Mouse (Mus musculus): ENCODE data around the gene Mbd4.
A peak's percentile ranks its signal among the peaks of the same experiment; 100 is the strongest.
"Not testable (repeated sequence)": the region's sequence is repeated elsewhere in the genome, so short reads cannot be mapped to it uniquely, and the experiment has no call there.

The Mbd4 gene

DNA sequence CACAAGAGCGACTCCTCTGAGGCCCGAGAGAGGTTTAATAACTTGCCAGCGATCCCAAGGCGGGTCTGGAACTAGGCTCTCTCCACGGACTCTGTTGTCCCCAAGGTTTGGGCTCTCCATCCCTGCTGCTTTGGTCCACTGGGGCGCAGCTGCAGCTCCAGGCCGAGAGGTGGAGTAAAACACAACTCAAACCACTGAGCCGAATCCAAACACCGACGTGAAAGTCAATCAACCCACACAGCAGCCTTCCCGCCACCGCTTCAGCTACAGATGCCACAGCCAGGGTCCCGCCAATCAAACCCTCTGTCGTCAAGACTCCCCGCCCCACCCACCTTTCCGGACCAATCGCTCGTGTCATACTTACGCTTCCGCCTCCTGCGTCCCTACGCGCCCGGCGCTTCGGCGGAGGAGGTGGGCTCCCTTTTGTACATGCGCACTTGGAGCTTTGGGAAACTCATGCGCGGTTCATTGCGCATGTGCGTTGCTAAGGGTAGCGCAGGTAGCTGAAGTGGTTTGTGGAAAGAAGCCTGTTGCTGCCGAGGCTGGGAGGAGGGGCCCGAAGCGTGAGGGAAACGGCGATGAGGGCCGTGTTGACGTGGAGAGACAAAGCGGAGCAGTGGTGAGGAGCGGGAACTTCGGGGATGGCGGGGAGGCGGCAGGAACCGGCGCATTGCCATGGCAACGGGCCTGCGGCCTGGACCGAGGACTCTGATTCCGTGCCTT is at the start of gene Mbd4, which contains the start of gene Ift122:
TSS of gene Mbd4 (minus strand) at position 281 of the 723 bp plus-strand sequence.
TSS of gene Ift122 (plus strand) at position 380 of the 723 bp plus-strand sequence.
- peak; percentile 93 to 97 for DNase-seq (ENCODE audit: low spot score in 2 of 2)

GRCm38 (mm10) chr6:115902545-115902944 is 49.4 kb upstream of the Mbd4 start:
- DNase-seq (ENCODE audit: low spot score in 2 of 2) = no peak

DNA sequence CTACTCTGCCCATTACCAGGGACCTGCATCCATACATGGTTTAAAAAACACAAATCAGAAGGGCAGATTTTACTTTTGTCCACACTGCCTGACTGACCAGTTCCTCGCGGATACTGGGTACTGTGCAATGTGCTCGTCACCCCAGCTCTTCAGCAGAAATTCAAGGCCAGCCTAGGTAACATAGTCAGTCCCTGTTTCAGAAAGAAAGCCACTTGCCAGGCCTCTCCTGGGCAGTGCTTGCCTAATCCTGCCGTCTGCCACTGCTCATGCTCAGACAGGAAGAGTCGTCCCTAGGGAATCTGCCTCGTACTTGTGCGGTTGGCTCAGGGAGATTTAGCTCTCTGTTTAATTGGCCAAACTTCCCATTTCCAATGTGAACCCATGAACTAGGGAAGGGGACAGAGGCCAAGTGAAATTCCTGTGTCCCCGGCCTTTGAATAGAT is 48.3 kb upstream of the Mbd4 start:
- DNase-seq (ENCODE audit: low spot score in 2 of 2) = no peak

DNA sequence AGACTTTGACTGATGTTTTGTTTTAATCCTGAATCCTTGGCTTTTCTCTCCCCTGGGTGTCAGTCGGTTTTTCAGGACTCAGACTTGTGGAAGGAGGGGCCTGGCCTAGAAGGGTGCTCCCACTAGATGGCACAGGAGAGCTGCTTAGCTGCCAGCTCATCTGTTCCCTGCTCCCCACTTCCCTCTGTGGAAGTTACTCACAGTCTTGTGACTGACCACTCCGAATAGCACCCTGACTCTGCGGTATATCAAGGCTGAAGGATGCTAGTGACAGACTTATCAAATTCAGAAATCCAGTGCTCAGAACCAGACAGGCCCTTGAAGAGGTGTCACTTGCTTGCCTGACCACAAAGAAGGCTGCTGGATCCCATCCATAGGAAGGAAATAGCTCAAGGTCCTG is 47.9 kb upstream of the Mbd4 start:
- peak; percentile 66 to 69 for DNase-seq (ENCODE audit: low spot score in 2 of 2)

- no peak for DNase-seq (ENCODE audit: low spot score in 2 of 2)
Measured at GRCm38 (mm10) chr6:115897926-115898520, 44.9 kb upstream of the Mbd4 start.

- DNase-seq (ENCODE audit: low spot score in 2 of 2) = no peak
Measured at GRCm38 (mm10) chr6:115897117-115897516, 43.9 kb upstream of the Mbd4 start.

- no peak for DNase-seq (ENCODE audit: low spot score in 2 of 2)
Measured at GRCm38 (mm10) chr6:115896346-115896745, 43.2 kb upstream of the Mbd4 start.

DNA sequence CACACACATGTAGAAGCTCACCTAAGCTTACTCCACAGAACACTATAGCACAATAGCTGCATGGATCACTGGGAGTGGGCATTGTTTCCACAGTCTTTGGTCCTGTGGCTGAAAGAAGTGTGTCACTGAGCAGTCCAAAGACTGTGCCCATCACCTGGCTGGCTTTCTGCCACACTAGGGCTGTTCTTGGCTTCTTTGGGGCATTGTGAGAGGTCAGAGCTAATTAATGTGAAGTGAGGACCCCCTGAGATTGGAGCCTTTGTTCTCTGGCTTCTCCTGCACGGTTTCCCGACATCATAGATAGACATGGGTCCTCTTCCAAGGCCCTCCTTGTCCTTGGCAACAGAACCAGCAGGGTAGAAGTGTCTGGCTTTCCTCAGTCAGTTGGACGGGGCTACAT is 39.2 kb upstream of the Mbd4 start:
- no peak for DNase-seq (ENCODE audit: low spot score in 2 of 2)

DNA sequence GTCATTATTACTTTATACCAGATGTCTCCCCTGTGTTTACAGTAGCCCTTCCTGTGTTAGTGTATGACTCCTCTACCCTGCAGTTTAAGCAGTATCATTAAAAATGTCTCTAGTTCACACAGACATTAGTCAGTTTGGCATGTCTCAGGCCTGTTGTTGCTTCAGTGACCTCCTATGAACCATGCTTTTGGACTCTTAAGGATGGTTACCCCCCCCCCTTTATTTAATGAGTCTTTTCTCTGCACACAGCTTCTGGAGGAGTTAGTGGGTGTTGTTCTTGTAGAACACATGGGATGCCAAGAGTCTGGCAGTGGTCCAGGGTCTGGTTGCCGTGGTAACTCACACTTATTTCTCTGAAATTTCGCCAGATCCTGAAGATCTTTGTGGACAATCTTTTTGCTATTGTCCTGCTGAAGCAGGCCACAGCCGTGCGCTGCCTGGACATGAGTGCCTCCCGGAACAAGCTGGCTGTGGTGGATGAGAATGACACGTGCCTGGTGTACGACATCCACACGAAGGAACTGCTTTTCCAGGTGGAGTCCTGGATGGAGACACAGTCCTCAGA is 38.4 kb upstream of the Mbd4 start:
- DNase-seq (ENCODE audit: low spot score in 2 of 2) = peak; percentile 72 to 74

- no peak for DNase-seq (ENCODE audit: low spot score in 2 of 2)
Measured at GRCm38 (mm10) chr6:115891061-115891460, 37.9 kb upstream of the Mbd4 start.

- no peak for DNase-seq (ENCODE audit: low spot score in 2 of 2)
Measured at GRCm38 (mm10) chr6:115890601-115891000, 37.4 kb upstream of the Mbd4 start.

DNA sequence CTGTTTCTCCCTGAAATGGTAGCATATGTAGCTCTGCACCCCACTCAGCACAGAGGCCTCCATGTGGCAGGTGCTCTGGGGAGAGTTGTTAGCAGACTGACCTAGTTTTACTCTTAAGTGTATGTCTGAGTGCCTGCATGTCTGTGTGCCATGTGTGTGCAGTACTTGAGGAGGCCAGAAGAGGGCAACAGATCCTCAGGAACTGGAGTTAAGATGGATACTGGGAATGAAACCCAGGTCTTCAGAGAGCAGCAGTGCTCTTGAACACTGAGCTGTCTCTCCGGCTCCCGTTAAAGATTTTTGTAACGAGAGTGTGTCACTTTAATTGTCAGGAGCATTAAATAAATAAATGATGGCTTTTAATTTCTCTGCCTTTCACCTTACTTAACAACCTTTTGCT is 35.1 kb upstream of the Mbd4 start:
- no peak for DNase-seq (ENCODE audit: low spot score in 2 of 2)

GRCm38 (mm10) chr6:115886894-115887293 is 33.7 kb upstream of the Mbd4 start:
- DNase-seq (ENCODE audit: low spot score in 2 of 2) = no peak

- no peak for DNase-seq (ENCODE audit: low spot score in 2 of 2)
Measured at GRCm38 (mm10) chr6:115884018-115884417, 30.8 kb upstream of the Mbd4 start.

- DNase-seq (ENCODE audit: low spot score in 2 of 2) = no peak
Measured at GRCm38 (mm10) chr6:115880751-115881150, 27.6 kb upstream of the Mbd4 start.

DNA sequence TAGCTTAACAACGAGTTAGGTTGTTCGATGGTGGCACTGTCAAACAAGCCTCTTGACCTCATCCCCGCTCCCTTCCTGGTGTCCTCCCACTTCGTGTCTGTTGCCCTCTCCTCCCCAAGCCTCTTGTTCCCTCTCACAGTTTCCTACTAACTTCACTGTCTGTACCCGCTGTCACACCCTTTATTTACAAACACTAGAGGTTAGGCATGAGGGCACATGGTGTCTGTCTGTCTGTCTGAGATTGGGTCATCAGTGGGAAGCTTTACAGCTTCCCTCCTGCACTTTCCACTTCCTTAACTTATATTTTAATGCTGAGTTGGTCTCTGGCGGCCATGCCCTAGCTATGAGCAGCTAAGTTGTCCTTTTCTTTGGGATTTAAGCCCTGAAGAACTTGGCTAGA is 26.6 kb upstream of the Mbd4 start:
- no peak for DNase-seq (ENCODE audit: low spot score in 2 of 2)

GRCm38 (mm10) chr6:115878694-115879093 is 25.5 kb upstream of the Mbd4 start:
- DNase-seq (ENCODE audit: low spot score in 2 of 2) = no peak

DNA sequence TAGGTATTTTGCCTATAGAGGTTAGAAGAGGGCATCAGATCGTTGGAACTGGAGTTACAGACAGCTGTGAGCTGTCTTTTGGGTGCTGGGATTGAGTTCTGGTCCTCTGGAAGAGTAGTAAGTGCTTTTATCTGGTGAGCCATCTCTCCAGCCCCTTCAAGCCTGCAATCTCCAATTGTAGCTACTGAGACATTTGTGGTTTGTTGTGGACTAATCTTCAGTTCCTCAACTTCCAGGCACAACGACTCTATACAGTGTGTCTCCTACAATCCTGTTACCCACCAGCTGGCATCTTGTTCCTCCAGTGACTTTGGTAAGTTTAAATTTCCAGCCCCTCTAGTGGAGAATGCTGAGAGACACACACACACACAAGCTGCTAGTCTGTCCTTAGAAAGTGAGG is 24.1 kb upstream of the Mbd4 start:
- no peak for DNase-seq (ENCODE audit: low spot score in 2 of 2)

GRCm38 (mm10) chr6:115871318-115871717 is 18.1 kb upstream of the Mbd4 start:
- DNase-seq (ENCODE audit: low spot score in 2 of 2) = not testable (repeated sequence)

DNA sequence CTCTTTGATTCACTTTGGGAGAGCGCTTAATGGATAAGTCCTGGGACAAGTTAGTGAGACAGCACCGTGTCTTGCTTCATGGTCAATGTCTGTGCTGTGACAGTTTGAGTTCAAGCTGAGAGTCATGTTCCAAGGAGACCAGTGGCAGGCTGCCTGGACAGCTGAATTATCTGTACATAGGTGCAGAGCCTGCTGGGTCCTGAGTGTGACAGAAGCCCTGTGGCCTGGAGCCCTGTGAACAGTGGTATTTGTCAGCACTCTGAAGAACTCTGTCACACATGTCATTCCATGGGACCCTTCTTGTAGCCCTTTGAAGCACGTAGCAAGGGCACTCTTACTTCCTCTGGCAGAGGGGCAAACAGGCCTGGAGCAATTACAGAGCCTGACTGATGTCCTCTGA is 14.0 kb upstream of the Mbd4 start:
- DNase-seq (ENCODE audit: low spot score in 2 of 2) = not testable (repeated sequence)

- no peak for DNase-seq (ENCODE audit: low spot score in 2 of 2)
Measured at GRCm38 (mm10) chr6:115865246-115865645, 12.1 kb upstream of the Mbd4 start.

GRCm38 (mm10) chr6:115863340-115863841 is 10.2 kb upstream of the Mbd4 start:
- no peak for DNase-seq (ENCODE audit: low spot score in 2 of 2)

DNA sequence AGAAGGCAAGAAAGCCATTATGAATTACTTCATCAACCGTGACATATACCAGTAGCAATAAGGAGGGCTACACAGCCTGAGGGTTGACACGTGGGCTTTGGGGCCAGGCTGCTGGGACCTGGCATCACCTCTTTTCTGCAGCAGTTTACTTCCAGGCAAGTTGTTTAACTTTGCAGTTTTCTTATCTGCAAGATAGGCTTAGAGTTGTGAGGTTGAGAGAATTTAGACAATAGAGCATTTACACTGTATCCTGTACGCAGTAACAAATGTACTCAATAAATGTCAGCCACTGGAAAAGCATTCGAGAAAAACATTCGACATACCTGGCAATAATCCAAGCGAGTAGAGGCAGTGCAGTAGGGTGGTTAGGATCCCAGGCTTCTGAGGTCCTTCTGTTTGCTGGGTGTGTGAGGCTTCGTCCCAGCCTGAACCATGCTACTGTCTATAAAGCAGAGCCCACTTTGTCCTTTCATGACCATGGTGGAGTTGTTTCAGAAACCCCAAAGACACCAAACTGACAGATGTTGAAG is 6.9 kb upstream of the Mbd4 start:
- no peak for DNase-seq (ENCODE audit: low spot score in 2 of 2)

All from frontal cortex, postnatal 25 days (tissue).